Mouse (Mus musculus): ENCODE data around the gene Phf12. TPM values are rescaled to one million over a fixed set of nuclear protein-coding genes. Genes with fewer than 3 reads are reported as not detected.

Gene Phf12
- polyA plus RNA-seq, 2 experiments = 18.3 to 81.2 TPM

GRCm38 (mm10) chr11:78072425-78073130, 90.0 kb downstream of the Phf12 start:
- Histone ChIP-seq H3K9me3 (ENCODE audit: control insufficient read depth, low read length) (no peaks in the 10 kb centered on the region), H3K9ac (ENCODE audit: low read depth, low read length, severe bottlenecking) (no peak overlapping the region), H3K27ac (replicated peaks; ENCODE audit: low read depth, low read length) (no peak overlapping the region), H3K27me3 (ENCODE audit: control insufficient read depth, insufficient read depth, low read length) (no peaks in the 10 kb centered on the region), H3K4me1 (ENCODE audit: control insufficient read depth, insufficient read depth, low read length) (no peaks in the 10 kb centered on the region), H3K4me3 (replicated peaks; ENCODE audit: low read length) (no peak overlapping the region), H3K36me3 (ENCODE audit: control insufficient read depth, insufficient read depth, low read length) (peaks cover 49% of the 10 kb centered on the region), H3K4me2 (replicated peaks; ENCODE audit: low read depth, low read length, severe bottlenecking) (no peak overlapping the region)
- DNase-seq (ENCODE audit: low spot score) = no peak
- WGBS = 27% methylated on average over 6 of the region's 6 CpGs
- ATAC-seq (ENCODE audit: low FRiP score, low read depth) = no peak
- TF ChIP-seq POLR2A (IDR thresholded peaks at IDR 0.05; ENCODE audit: borderline replicate concordance, extremely low read depth, insufficient read depth, insufficient read length) = no peak

GRCm38 (mm10) chr11:78073577-78074276, 91.2 kb downstream of the Phf12 start:
- H3K9me3 ChIP-seq (ENCODE audit: control insufficient read depth, low read length) = no peaks in the 10 kb centered on the region
- no peak for ATAC-seq (ENCODE audit: low FRiP score, low read depth)
- H3K36me3 ChIP-seq (ENCODE audit: control insufficient read depth, insufficient read depth, low read length) = peaks cover 57% of the 10 kb centered on the region

GRCm38 (mm10) chr11:78074277-78074652, 91.7 kb downstream of the Phf12 start:
- no peak overlapping the region for H3K27ac ChIP-seq (replicated peaks; ENCODE audit: low read depth, low read length)
- no peak overlapping the region for H3K4me2 ChIP-seq (replicated peaks; ENCODE audit: low read depth, low read length, severe bottlenecking)
- ATAC-seq (ENCODE audit: low FRiP score, low read depth) (no peak), DNase-seq (ENCODE audit: low spot score) (no peak)
- peaks cover 57% of the 10 kb centered on the region for H3K36me3 ChIP-seq (ENCODE audit: control insufficient read depth, insufficient read depth, low read length)
- H3K4me1 ChIP-seq (ENCODE audit: control insufficient read depth, insufficient read depth, low read length) = 0 out of 2 replicates have a peak, but pooled peaks cover 2% of the 10 kb centered on the region
- H3K27me3 ChIP-seq (ENCODE audit: control insufficient read depth, insufficient read depth, low read length) = no peaks in the 10 kb centered on the region
- H3K9ac ChIP-seq (ENCODE audit: low read depth, low read length, severe bottlenecking) = no peak overlapping the region
- WGBS = 82% methylated on average over 2 of the region's 2 CpGs
- TF ChIP-seq POLR2A (IDR thresholded peaks at IDR 0.05; ENCODE audit: borderline replicate concordance, extremely low read depth, insufficient read depth, insufficient read length) = no peak
- H3K9me3 ChIP-seq (ENCODE audit: control insufficient read depth, low read length) = no peaks in the 10 kb centered on the region
- no peak overlapping the region for H3K4me3 ChIP-seq (replicated peaks; ENCODE audit: low read length)

More at GRCm38 (mm10) chr11:78073577-78074276, 91.2 kb downstream of the Phf12 start:
- H3K4me2 ChIP-seq (replicated peaks; ENCODE audit: low read depth, low read length, severe bottlenecking) = no peak overlapping the region
- no peaks in the 10 kb centered on the region for H3K27me3 ChIP-seq (ENCODE audit: control insufficient read depth, insufficient read depth, low read length)
- no peak overlapping the region for H3K4me3 ChIP-seq (replicated peaks; ENCODE audit: low read length)
- H3K27ac ChIP-seq (replicated peaks; ENCODE audit: low read depth, low read length) = no peak overlapping the region
- DNase-seq (ENCODE audit: low spot score) = no peak
- TF ChIP-seq POLR2A (IDR thresholded peaks at IDR 0.05; ENCODE audit: borderline replicate concordance, extremely low read depth, insufficient read depth, insufficient read length) = no peak
- 91% methylated on average over 9 of the region's 9 CpGs for WGBS
- H3K9ac ChIP-seq (ENCODE audit: low read depth, low read length, severe bottlenecking) = no peak overlapping the region
- no peaks in the 10 kb centered on the region for H3K4me1 ChIP-seq (ENCODE audit: control insufficient read depth, insufficient read depth, low read length)

GRCm38 (mm10) chr11:78074666-78075065, 92.1 kb downstream of the Phf12 start:
- no peak overlapping the region for H3K4me2 ChIP-seq (replicated peaks; ENCODE audit: low read depth, low read length, severe bottlenecking)
- H3K9me3 ChIP-seq (ENCODE audit: control insufficient read depth, low read length) = no peaks in the 10 kb centered on the region
- no peak overlapping the region for H3K9ac ChIP-seq (ENCODE audit: low read depth, low read length, severe bottlenecking)
- no peak overlapping the region for H3K4me3 ChIP-seq (replicated peaks; ENCODE audit: low read length)
- peaks cover 57% of the 10 kb centered on the region for H3K36me3 ChIP-seq (ENCODE audit: control insufficient read depth, insufficient read depth, low read length)
- WGBS = 86% methylated on average over 4 of the region's 4 CpGs
- no peaks in the 10 kb centered on the region for H3K27me3 ChIP-seq (ENCODE audit: control insufficient read depth, insufficient read depth, low read length)
- peaks cover 6% of the 10 kb centered on the region; the same call in 1 of the 2 replicates for H3K4me1 ChIP-seq (ENCODE audit: control insufficient read depth, insufficient read depth, low read length)
- H3K27ac ChIP-seq (replicated peaks; ENCODE audit: low read depth, low read length) = no peak overlapping the region
- DNase-seq (ENCODE audit: low spot score) (no peak), ATAC-seq (ENCODE audit: low FRiP score, low read depth) (no peak)
- no peak for TF ChIP-seq POLR2A (IDR thresholded peaks at IDR 0.05; ENCODE audit: borderline replicate concordance, extremely low read depth, insufficient read depth, insufficient read length)

MicroRNAs within 50 kb of the gene (microRNA counts, 519-probe panel; counts per million panel counts)
- 3,931 counts per million, percentile 80 among the panel's probes with 10 or more counts for microRNA mmu-miR-144
- 3,516 counts per million, percentile 70 among the panel's probes with 10 or more counts for microRNA mmu-miR-451

Small RNAs within 50 kb of the gene (microRNA-seq; reads per million reads assigned to microRNA genes)
- gene Mir144 (84.2 reads per million, percentile 44 among the genes with 10 or more reads in this experiment), gene Mir451a (not detected), gene Mir451b (not detected)

Other genes with a start within 250 kb of the Phf12 start
- gene Myo18a, start 219.5 kb upstream of the Phf12 start, polyA plus RNA-seq (2012; rRNA removed) = 42.9 and 47.0 TPM in 2 replicates
- 43.5 and 45.3 TPM in 2 replicates for gene Myo18a, start 219.5 kb upstream of the Phf12 start, polyA plus RNA-seq (2014; fragmentation: Nextera tagmentation; extraction: Ambion mirVana)
- not detected in 2 replicates for gene Gm10277, start 195.0 kb upstream of the Phf12 start, polyA plus RNA-seq (2012; rRNA removed)
- 0.75 and 0.89 TPM in 2 replicates for gene Gm10277, start 195.0 kb upstream of the Phf12 start, polyA plus RNA-seq (2014; fragmentation: Nextera tagmentation; extraction: Ambion mirVana)
- 1.1 and 1.3 TPM in 2 replicates for gene Pipox, start 88.7 kb upstream of the Phf12 start, polyA plus RNA-seq (2012; rRNA removed)
- gene Pipox, start 88.7 kb upstream of the Phf12 start, polyA plus RNA-seq (2014; fragmentation: Nextera tagmentation; extraction: Ambion mirVana) = 0.94 and 1.1 TPM in 2 replicates
- gene Sez6, start 52.0 kb upstream of the Phf12 start, polyA plus RNA-seq (2012; rRNA removed) = 1.2 and 1.4 TPM in 2 replicates
- 0.98 and 1.2 TPM in 2 replicates for gene Sez6, start 52.0 kb upstream of the Phf12 start, polyA plus RNA-seq (2014; fragmentation: Nextera tagmentation; extraction: Ambion mirVana)
- 14.7 and 18.2 TPM in 2 replicates for gene Dhrs13, start 49.5 kb downstream of the Phf12 start, polyA plus RNA-seq (2012; rRNA removed)
- gene Dhrs13, start 49.5 kb downstream of the Phf12 start, polyA plus RNA-seq (2014; fragmentation: Nextera tagmentation; extraction: Ambion mirVana) = 22.4 and 23.6 TPM in 2 replicates
- 68.5 and 81.2 TPM in 2 replicates for gene Flot2, start 55.2 kb downstream of the Phf12 start, polyA plus RNA-seq (2012; rRNA removed)
- 49.1 and 53.8 TPM in 2 replicates for gene Flot2, start 55.2 kb downstream of the Phf12 start, polyA plus RNA-seq (2014; fragmentation: Nextera tagmentation; extraction: Ambion mirVana)
- gene Eral1, start 97.6 kb downstream of the Phf12 start, polyA plus RNA-seq (2012; rRNA removed) = 34.4 and 42.2 TPM in 2 replicates
- gene Eral1, start 97.6 kb downstream of the Phf12 start, polyA plus RNA-seq (2014; fragmentation: Nextera tagmentation; extraction: Ambion mirVana) = 35.8 and 38.4 TPM in 2 replicates
- gene Fam222b, start 111.9 kb downstream of the Phf12 start, polyA plus RNA-seq (2012; rRNA removed) = 11.7 and 15.9 TPM in 2 replicates
- 13.3 and 18.1 TPM in 2 replicates for gene Fam222b, start 111.9 kb downstream of the Phf12 start, polyA plus RNA-seq (2014; fragmentation: Nextera tagmentation; extraction: Ambion mirVana)
- gene Traf4, start 182.8 kb downstream of the Phf12 start, polyA plus RNA-seq (2012; rRNA removed) = 159 and 212 TPM in 2 replicates
- 59.0 and 67.7 TPM in 2 replicates for gene Traf4, start 182.8 kb downstream of the Phf12 start, polyA plus RNA-seq (2014; fragmentation: Nextera tagmentation; extraction: Ambion mirVana)
- gene Nek8, start 193.9 kb downstream of the Phf12 start, polyA plus RNA-seq (2012; rRNA removed) = 38.3 and 46.4 TPM in 2 replicates
- 11.9 and 17.2 TPM in 2 replicates for gene Nek8, start 193.9 kb downstream of the Phf12 start, polyA plus RNA-seq (2014; fragmentation: Nextera tagmentation; extraction: Ambion mirVana)
- 43.3 and 48.4 TPM in 2 replicates for gene Tlcd1, start 194.0 kb downstream of the Phf12 start, polyA plus RNA-seq (2012; rRNA removed)
- 19.4 and 21.4 TPM in 2 replicates for gene Tlcd1, start 194.0 kb downstream of the Phf12 start, polyA plus RNA-seq (2014; fragmentation: Nextera tagmentation; extraction: Ambion mirVana)
- gene Rpl23a, start 200.8 kb downstream of the Phf12 start, polyA plus RNA-seq (2012; rRNA removed) = 1,666 and 3,231 TPM in 2 replicates
- gene Rpl23a, start 200.8 kb downstream of the Phf12 start, polyA plus RNA-seq (2014; fragmentation: Nextera tagmentation; extraction: Ambion mirVana) = 1,710 and 1,819 TPM in 2 replicates
- gene Rab34, start 205.7 kb downstream of the Phf12 start, polyA plus RNA-seq (2012; rRNA removed) = 163 and 228 TPM in 2 replicates
- gene Rab34, start 205.7 kb downstream of the Phf12 start, polyA plus RNA-seq (2014; fragmentation: Nextera tagmentation; extraction: Ambion mirVana) = 171 and 181 TPM in 2 replicates
- gene Proca1, start 210.6 kb downstream of the Phf12 start, polyA plus RNA-seq (2012; rRNA removed) = 1.7 and 1.9 TPM in 2 replicates
- gene Proca1, start 210.6 kb downstream of the Phf12 start, polyA plus RNA-seq (2014; fragmentation: Nextera tagmentation; extraction: Ambion mirVana) = 2.1 and 3.2 TPM in 2 replicates

Measured in limb, embryonic 14.5 days (tissue).